Mouse (Mus musculus) lung, embryonic 14.5 days (tissue): Measurements from ENCODE around the gene Sarm1. TPM values are rescaled to one million over a fixed set of nuclear protein-coding genes. Genes with fewer than 3 reads are reported as not detected.

Source experiments
- ATAC-seq: fragments of 200-750 bp; cut with Nextera tagmentation; 2 replicates; pipeline ENCODE4 v1.8.0; 2017; ENCODE audit warnings: mild to moderate bottlenecking, moderate TSS enrichment, moderate library complexity; ENCODE audit not compliant: insufficient read depth
- DNase-seq: peaks from one replicate; pipeline ENCODE4 v3.0.0-alpha.2; 2015
- H3K27ac ChIP-seq: fragments of 300-500 bp; sonication (generic); 2 replicates; pipeline ENCODE4 v1.5.1; 2014; ENCODE audit warnings: low read depth, mild to moderate bottlenecking, moderate library complexity
- H3K27me3 ChIP-seq: fragments of 300-500 bp; sonication (generic); 2 replicates; pipeline ENCODE4 v1.6.1; 2014; ENCODE audit warnings: low read length, control low read depth; ENCODE audit not compliant: insufficient read depth
- H3K36me3 ChIP-seq: fragments of 300-500 bp; sonication (generic); 2 replicates; pipeline ENCODE4 v1.6.1; 2014; ENCODE audit warnings: control low read depth; ENCODE audit not compliant: insufficient read depth
- H3K4me1 ChIP-seq: fragments of 300-500 bp; sonication (generic); 2 replicates; pipeline ENCODE4 v1.6.1; 2014; ENCODE audit warnings: antibody characterized with exemption, control low read depth; ENCODE audit not compliant: insufficient read depth
- H3K4me2 ChIP-seq: fragments of 300-500 bp; sonication (generic); 2 replicates; pipeline ENCODE4 v1.6.1; 2014; ENCODE audit warnings: mild to moderate bottlenecking
- H3K4me3 ChIP-seq: fragments of 300-500 bp; sonication (generic); 2 replicates; pipeline ENCODE4 v1.5.1; 2014; ENCODE audit warnings: low read depth, low read length
- H3K9ac ChIP-seq: fragments of 300-500 bp; sonication (generic); 2 replicates; pipeline ENCODE4 v1.6.1; 2014
- H3K9me3 ChIP-seq: fragments of 300-500 bp; sonication (generic); 2 replicates; pipeline ENCODE4 v1.6.1; 2016; ENCODE audit warnings: low read depth, low read length, control low read depth
- CTCF ChIP-seq: IDR thresholded peaks from 2 replicates; pipeline ENCODE4 v1.5.1; 2016; ENCODE audit warnings: antibody characterized with exemption, low read depth
- WGBS: fragments of 180-500 bp; shearing (Covaris S2); extraction: QIAGEN DNeasy Blood & Tissue Kit; methylation state at CpG from one replicate; pipeline ENCODE4 v1.1.7; 2014; 5-methylcytosine and 5-hydroxymethylcytosine counted together
- polyA plus RNA-seq: library from polyadenylated mRNA; unstranded; fragments of >200 nt; fragmentation: Nextera tagmentation; extraction: Ambion mirVana; gene quantifications from 2 replicates; pipeline ENCODE4 v1.2.1, GENCODE M21; 2014

Sarm1 gene
- polyA plus RNA-seq, 1 experiment from 2014 or later = 1.4 TPM

DNA sequence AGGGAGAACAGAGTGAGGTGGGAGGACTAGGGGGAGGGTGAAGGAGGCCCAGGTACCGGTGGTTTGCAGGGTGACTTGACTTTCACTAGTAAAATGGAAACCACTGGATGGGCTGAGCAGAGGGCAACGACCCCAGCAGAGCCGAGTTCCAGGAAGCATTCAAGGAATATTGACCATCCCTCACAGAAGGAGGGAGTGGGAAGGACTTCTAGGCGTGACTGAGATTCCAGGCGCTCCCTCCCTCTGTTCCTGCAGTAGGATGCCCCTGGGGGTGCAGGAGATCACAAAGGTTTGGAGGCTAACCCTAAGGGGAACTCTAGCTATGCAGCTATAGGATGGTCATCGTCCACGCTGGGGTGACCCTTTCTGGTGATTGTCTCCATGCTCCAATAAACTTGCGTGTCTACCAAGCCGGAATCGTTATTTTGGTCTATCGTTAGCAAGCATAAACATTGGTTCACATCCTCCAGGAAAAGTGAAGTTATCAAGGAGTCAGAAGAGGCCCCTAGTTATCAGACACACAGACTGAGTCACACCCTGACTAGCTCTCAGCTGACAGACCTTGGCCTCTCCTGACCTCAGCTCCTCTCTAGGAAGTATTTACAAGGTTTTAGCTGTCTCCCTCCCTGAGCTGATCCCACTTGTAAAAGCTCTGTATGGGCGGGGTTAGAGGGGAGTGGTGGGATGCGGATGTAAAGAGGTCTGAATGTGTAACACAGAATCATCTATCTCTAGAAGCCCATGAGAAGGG is 34.1 kb downstream of the Sarm1 start:
- TF ChIP-seq CTCF = no peak

GRCm38 (mm10) chr11:78462669-78463068 is 34.9 kb downstream of the Sarm1 start:
- H3K27ac ChIP-seq = no peak overlapping the region
- 80% methylated on average over 5 of the region's 5 CpGs for WGBS

More for the DNA sequence above, 34.1 kb downstream of the Sarm1 start:
- H3K9ac ChIP-seq = no peak overlapping the region
- no peaks in the 10 kb centered on the region for H3K27me3 ChIP-seq
- peaks cover 9% of the 10 kb centered on the region; the same call in 1 of the 2 replicates for H3K4me1 ChIP-seq
- H3K4me2 ChIP-seq = no peak overlapping the region
- DNase-seq = no peak
- no peak overlapping the region for H3K27ac ChIP-seq
- ATAC-seq = no peak
- H3K36me3 ChIP-seq = no peaks in the 10 kb centered on the region
- no peaks in the 10 kb centered on the region for H3K9me3 ChIP-seq
- WGBS = 43% methylated on average over 13 of the region's 13 CpGs
- no peak overlapping the region for H3K4me3 ChIP-seq

DNA sequence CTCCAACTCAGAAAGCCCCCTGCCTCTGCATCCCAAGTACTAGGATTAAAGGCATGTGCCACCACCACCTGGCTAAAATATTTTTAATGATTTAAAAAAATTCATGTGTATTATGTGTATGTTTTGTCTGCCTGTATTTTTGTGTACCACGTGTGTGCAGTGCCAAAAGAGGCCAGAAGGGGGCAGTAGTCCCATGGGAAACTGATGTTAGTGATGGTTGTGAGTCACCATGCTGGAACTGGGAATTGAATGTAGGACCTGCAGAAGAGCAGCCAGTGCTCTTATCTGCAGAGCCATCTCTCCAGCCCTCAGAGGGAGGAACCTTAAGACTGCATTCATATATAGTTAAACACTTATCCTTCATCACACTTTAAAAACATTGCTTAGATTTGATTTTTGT is 35.7 kb downstream of the Sarm1 start:
- no peak overlapping the region for H3K4me3 ChIP-seq
- H3K4me1 ChIP-seq = peaks cover 9% of the 10 kb centered on the region; the same call in 1 of the 2 replicates
- H3K36me3 ChIP-seq = no peaks in the 10 kb centered on the region
- peak; percentile 52 for TF ChIP-seq CTCF
- WGBS = 63% methylated on average over 1 of the region's 1 CpGs
- H3K27ac ChIP-seq = no peak overlapping the region
- no peak for DNase-seq
- no peak overlapping the region for H3K4me2 ChIP-seq
- no peak overlapping the region for H3K9ac ChIP-seq
- H3K9me3 ChIP-seq = no peaks in the 10 kb centered on the region
- no peaks in the 10 kb centered on the region for H3K27me3 ChIP-seq
- no peak for ATAC-seq

More at GRCm38 (mm10) chr11:78462669-78463068, 34.9 kb downstream of the Sarm1 start:
- Histone ChIP-seq H3K36me3 (no peaks in the 10 kb centered on the region), H3K9ac (no peak overlapping the region), H3K4me3 (no peak overlapping the region), H3K9me3 (no peaks in the 10 kb centered on the region), H3K4me2 (no peak overlapping the region), H3K27me3 (no peaks in the 10 kb centered on the region), H3K4me1 (peaks cover 9% of the 10 kb centered on the region; the same call in 1 of the 2 replicates)
- no peak for DNase-seq
- no peak for ATAC-seq
- no peak for TF ChIP-seq CTCF

GRCm38 (mm10) chr11:78458740-78459139 is 38.8 kb downstream of the Sarm1 start:
- Histone ChIP-seq H3K27ac (no peak overlapping the region), H3K36me3 (no peaks in the 10 kb centered on the region), H3K9ac (no peak overlapping the region), H3K9me3 (no peaks in the 10 kb centered on the region), H3K4me3 (no peak overlapping the region), H3K27me3 (no peaks in the 10 kb centered on the region), H3K4me2 (no peak overlapping the region), H3K4me1 (no peaks in the 10 kb centered on the region)
- no peak for DNase-seq
- 78% methylated on average over 17 of the region's 17 CpGs for WGBS
- ATAC-seq = no peak
- TF ChIP-seq CTCF = no peak

- 26% methylated on average over 5 of the region's 5 CpGs for WGBS
- no peaks in the 10 kb centered on the region for H3K36me3 ChIP-seq
- H3K9ac ChIP-seq = no peak overlapping the region
- no peak overlapping the region for H3K4me2 ChIP-seq
- no peak overlapping the region for H3K4me3 ChIP-seq
- DNase-seq (peak; percentile 73), ATAC-seq (no peak)
- H3K9me3 ChIP-seq = no peaks in the 10 kb centered on the region
- H3K27ac ChIP-seq = no peak overlapping the region
- no peaks in the 10 kb centered on the region for H3K4me1 ChIP-seq
- TF ChIP-seq CTCF = peak; percentile 68
- no peaks in the 10 kb centered on the region for H3K27me3 ChIP-seq
Measured at GRCm38 (mm10) chr11:78455308-78455707, 42.2 kb downstream of the Sarm1 start.

DNA sequence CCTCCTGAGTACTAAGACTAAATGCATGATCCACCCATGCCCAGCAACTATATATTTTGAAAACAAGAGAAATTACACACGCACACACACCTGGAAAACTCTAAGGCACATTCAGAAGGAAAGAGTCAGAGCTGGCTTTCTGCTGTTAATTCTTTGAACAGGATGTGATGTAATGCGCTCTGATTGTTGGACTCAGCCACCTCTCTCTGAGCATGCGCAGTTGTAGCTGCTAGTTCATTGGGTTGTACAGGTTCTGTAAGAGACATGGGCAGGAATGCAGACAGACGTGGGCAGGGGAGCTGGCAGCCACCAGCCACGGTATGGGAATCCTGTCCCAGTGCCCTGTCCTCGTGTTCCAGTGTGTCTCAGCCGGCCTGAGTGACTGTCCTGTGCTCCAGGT is 43.3 kb downstream of the Sarm1 start:
- no peaks in the 10 kb centered on the region for H3K9me3 ChIP-seq
- H3K27me3 ChIP-seq = no peaks in the 10 kb centered on the region
- ATAC-seq (no peak), DNase-seq (no peak)
- H3K4me1 ChIP-seq = no peaks in the 10 kb centered on the region
- no peak overlapping the region for H3K4me3 ChIP-seq
- no peak for TF ChIP-seq CTCF
- H3K27ac ChIP-seq = no peak overlapping the region
- WGBS = 65% methylated on average over 7 of the region's 7 CpGs
- no peak overlapping the region for H3K4me2 ChIP-seq
- H3K9ac ChIP-seq = no peak overlapping the region
- H3K36me3 ChIP-seq = no peaks in the 10 kb centered on the region

- no peak for ATAC-seq
Measured at GRCm38 (mm10) chr11:78453675-78454074, 43.9 kb downstream of the Sarm1 start.

More at GRCm38 (mm10) chr11:78453675-78454074, 43.9 kb downstream of the Sarm1 start:
- H3K4me1 ChIP-seq = no peaks in the 10 kb centered on the region
- 11% methylated on average over 4 of the region's 4 CpGs for WGBS
- H3K27me3 ChIP-seq = no peaks in the 10 kb centered on the region
- H3K4me3 ChIP-seq = no peak overlapping the region
- peak; percentile 87 for DNase-seq
- H3K27ac ChIP-seq = no peak overlapping the region
- peak; percentile 94 for TF ChIP-seq CTCF
- no peaks in the 10 kb centered on the region for H3K36me3 ChIP-seq
- no peak overlapping the region for H3K9ac ChIP-seq
- no peaks in the 10 kb centered on the region for H3K9me3 ChIP-seq
- no peak overlapping the region for H3K4me2 ChIP-seq
